10 mouse cellular contexts compared by ENCODE assay signal in genomic region chr1:133915723-133916355, GRCm38 (mm10). TPM values are rescaled to one million over a fixed set of nuclear protein-coding genes. Genes with fewer than 3 reads are reported as not detected.
A peak's percentile ranks its signal among the peaks of the same experiment; 100 is the strongest.
DNase-seq lines count a peak whose midpoint lies in the region; ATAC-seq and TF ChIP-seq lines count a peak whose summit lies in the region.
"Had no signal": no experiment of that assay in that cellular context is flagged by ENCODE, and none has a peak within 500 bp of the region (broad histone marks: within the 10 kb centered on the region; RNA-seq: fewer than 3 reads in every experiment).

No protein-coding gene starts in this region.

- H3K27me3 ChIP-seq in kidney, embryonic 14.5 days (ENCODE audit: control insufficient read depth, insufficient read depth, low read length) = no peaks in the 10 kb centered on the region
- no peaks in the 10 kb centered on the region for H3K27me3 ChIP-seq in kidney, embryonic 16.5 days (ENCODE audit: insufficient read depth, low read length)
- no peaks in the 10 kb centered on the region for H3K27me3 ChIP-seq in myocyte (ENCODE audit: control insufficient read depth, insufficient read depth, insufficient read length)

- TF ChIP-seq POLR2A in myocyte (IDR thresholded peaks at IDR 0.05; ENCODE audit: insufficient read length, low read depth) = no peak

- intact Hi-C loops in gastrocnemius, postnatal 36 days (cut with DNase I) = loop anchor here (2.0 to 5.0 kb wide), 2 partner anchors 36 to 45 kb away; no protein-coding TSS in a partner anchor

- H3ac ChIP-seq in myocyte (ENCODE audit: control insufficient read depth, insufficient read length) = no peak overlapping the region

- H3K9me3 ChIP-seq in kidney, embryonic 14.5 days (ENCODE audit: control insufficient read depth, low read length) = no peaks in the 10 kb centered on the region
- no peaks in the 10 kb centered on the region for H3K9me3 ChIP-seq in kidney, embryonic 16.5 days (ENCODE audit: low read length)
- H3K9me3 ChIP-seq: G1E; limb, embryonic 13.5 days had no signal

- no peaks in the 10 kb centered on the region for H3K36me3 ChIP-seq in kidney, embryonic 14.5 days (ENCODE audit: control insufficient read depth, insufficient read depth, low read length)
- no peaks in the 10 kb centered on the region for H3K36me3 ChIP-seq in kidney, embryonic 16.5 days (ENCODE audit: insufficient read depth, low read length)
- no peaks in the 10 kb centered on the region for H3K36me3 ChIP-seq in myocyte (ENCODE audit: control insufficient read depth, insufficient read depth)
- H3K36me3 ChIP-seq: G1E; limb, embryonic 13.5 days had no signal

- H3K9ac ChIP-seq in kidney, embryonic 14.5 days (ENCODE audit: low read depth, low read length) = no peak overlapping the region
- no peak overlapping the region for H3K9ac ChIP-seq in kidney, embryonic 16.5 days (replicated peaks; ENCODE audit: low read length)
- H3K9ac ChIP-seq: limb, embryonic 13.5 days had no signal

- no peak overlapping the region for H3K27ac ChIP-seq in kidney, embryonic 14.5 days (ENCODE audit: low read depth, low read length)
- peak overlapping the region; percentile 39; the same call in 1 of the 2 replicates for H3K27ac ChIP-seq in kidney, embryonic 16.5 days (ENCODE audit: low read length)
- H3K27ac ChIP-seq: limb, embryonic 13.5 days had no signal

- peaks cover 11% of the 10 kb centered on the region; the same call in 1 of the 2 replicates for H3K4me1 ChIP-seq in kidney, embryonic 14.5 days (ENCODE audit: control insufficient read depth, insufficient read depth, low read length)
- peaks cover 14% of the 10 kb centered on the region for H3K4me1 ChIP-seq in kidney, embryonic 16.5 days (ENCODE audit: insufficient read depth, low read length)

- WGBS in kidney, embryonic 14.5 days = 60% methylated on average over 8 of the region's 8 CpGs
- WGBS in kidney, embryonic 16.5 days = 52% methylated on average over 8 of the region's 8 CpGs

- H3K4me2 ChIP-seq in kidney, embryonic 14.5 days (replicated peaks; ENCODE audit: low read depth, low read length) = no peak overlapping the region
- no peak overlapping the region for H3K4me2 ChIP-seq in kidney, embryonic 16.5 days (replicated peaks; ENCODE audit: low read depth, low read length)
- H3K4me2 ChIP-seq in myocyte (ENCODE audit: low read depth) = peak overlapping the region; percentile 19
- H3K4me2 ChIP-seq: limb, embryonic 13.5 days had no signal

- no peaks in the 10 kb centered on the region for H3K79me2 ChIP-seq in myocyte (ENCODE audit: control insufficient read depth, insufficient read depth)

- no peak overlapping the region for H3K4me3 ChIP-seq in kidney, embryonic 14.5 days (ENCODE audit: low read length)
- H3K4me3 ChIP-seq in kidney, embryonic 16.5 days (ENCODE audit: low read length) = no peak overlapping the region
- no peak overlapping the region for H3K4me3 ChIP-seq in myocyte
- H3K4me3 ChIP-seq: limb, embryonic 13.5 days had no signal

- peak; percentile 80 for DNase-seq in kidney, adult 11 months
- peak; percentile 88 for DNase-seq in adrenal gland, adult 2 months
- DNase-seq in gastrocnemius, postnatal 36 days = peak; percentile 68 to 84
- no peak for DNase-seq in cerebellum, adult 11-12 months
- no peak for DNase-seq in cerebellum, adult 9-10 months

- no peak for ATAC-seq in kidney, embryonic 14.5 days (ENCODE audit: low FRiP score, low TSS enrichment)
- ATAC-seq in kidney, embryonic 16.5 days (ENCODE audit: low FRiP score, low TSS enrichment) = no peak

TF ChIP-seq in myocyte, 11 proteins besides CTCF, POLR2A, EP300 and RAD21:
- no peak for TF ChIP-seq REST (IDR thresholded peaks at IDR 0.05; ENCODE audit: insufficient read depth, insufficient read length)
- no peak for TF ChIP-seq SRF (IDR thresholded peaks at IDR 0.05; ENCODE audit: control insufficient read depth, insufficient read length, low read depth)
- no peak for TF ChIP-seq TCF12 (IDR thresholded peaks at IDR 0.05; ENCODE audit: insufficient read depth, poor library complexity, severe bottlenecking)
- TF ChIP-seq TCF3 (IDR thresholded peaks at IDR 0.05; ENCODE audit: insufficient read length, low read depth) = no peak
- TF ChIP-seq CEBPB (IDR thresholded peaks at IDR 0.05; ENCODE audit: insufficient read depth, poor library complexity, severe bottlenecking) = no peak
- no peak for TF ChIP-seq MYOD1 (IDR thresholded peaks at IDR 0.05; ENCODE audit: control insufficient read depth in 1 of 3, insufficient read length in 2 of 3, low read depth in 2 of 3)
- no peak for TF ChIP-seq USF1 (IDR thresholded peaks at IDR 0.05; ENCODE audit: low read depth)
- TF ChIP-seq POLR2AphosphoS2 (IDR thresholded peaks at IDR 0.05; ENCODE audit: insufficient read length, low read depth) = no peak
- no peak for TF ChIP-seq MAX (IDR thresholded peaks at IDR 0.05; ENCODE audit: low read depth)
- no peak for TF ChIP-seq E2F4 (IDR thresholded peaks at IDR 0.05; ENCODE audit: insufficient read depth)
- TF ChIP-seq MYOG (IDR thresholded peaks at IDR 0.05; ENCODE audit: control insufficient read depth in 1 of 3, insufficient read depth in 1 of 3, insufficient read length in 2 of 3, low read depth in 2 of 3) = no peak
TF ChIP-seq in myocyte: peak in this region for 0.

RNA-seq across cellular contexts. Expression of gene Prelp, which starts 5.4 kb away (rescaled TPM):
- 0.39 and 0.84 TPM in 2 replicates for polyA plus RNA-seq in kidney, embryonic 14.5 days (2014; fragmentation: Nextera tagmentation; extraction: Ambion mirVana)
- total RNA-seq in adrenal gland, adult 2 months (2021) = 10 to 100 TPM; 54.7 to 70.2 TPM
- 30.6 and 44.4 TPM in 2 replicates for polyA plus RNA-seq in adrenal gland, adult 2 months (2012; rRNA removed)
- 10 to 100 TPM; 16.1 to 19.9 TPM for total RNA-seq in gastrocnemius, postnatal 36 days (2021)
- polyA plus RNA-seq in kidney, embryonic 16.5 days (2015; fragmentation: Nextera tagmentation; extraction: Ambion mirVana) = 2.1 and 2.6 TPM in 2 replicates
- 2.3 TPM for polyA plus RNA-seq in myocyte (2012; fragmentation: generic; extraction: Trizol)

RNA-seq across cellular contexts. Expression of gene Optc, which starts 8.0 kb away (rescaled TPM):
- 0.26 TPM in 1 of 2 replicates, not detected in the other for polyA plus RNA-seq in kidney, embryonic 14.5 days (2014; fragmentation: Nextera tagmentation; extraction: Ambion mirVana)
- 1 to 10 TPM in 1 of 2 experiments, under 1 TPM in 1; 0.98 to 1.0 TPM for total RNA-seq in adrenal gland, adult 2 months (2021)
- 0.83 and 1.3 TPM in 2 replicates for polyA plus RNA-seq in adrenal gland, adult 2 months (2012; rRNA removed)
- not detected for total RNA-seq in gastrocnemius, postnatal 36 days (2021)
- polyA plus RNA-seq in kidney, embryonic 16.5 days (2015; fragmentation: Nextera tagmentation; extraction: Ambion mirVana) = 0.18 and 0.47 TPM in 2 replicates
- polyA plus RNA-seq in myocyte (2012; fragmentation: generic; extraction: Trizol) = 0.49 TPM
- total RNA-seq: G1E had no signal
- polyA plus RNA-seq: G1E had no signal

Comparison
In these comparisons a context has a peak if more than half of its experiments do, and no peak if none do; other contexts are left out.
1. DNase-seq: peak in kidney, adult 11 months (single experiment), adrenal gland, adult 2 months (single experiment) and gastrocnemius, postnatal 36 days (2 of 2); none in cerebellum, adult 11-12 months (single experiment) and cerebellum, adult 9-10 months (single experiment).